Mouse (Mus musculus): ENCODE data around the gene Otoa. TPM values are rescaled to one million over a fixed set of nuclear protein-coding genes. Genes with fewer than 3 reads are reported as not detected.
A peak's percentile ranks its signal among the peaks of the same experiment; 100 is the strongest.

Gene Otoa
- total RNA-seq, 1 experiment from 2014 or later = 0.69 TPM

- ATAC-seq (replicated peaks in 1 of 2; ENCODE audit: insufficient read depth in 1 of 2, low FRiP score in 2 of 2, low TSS enrichment in 1 of 2, low read depth in 1 of 2, poor library complexity in 2 of 2, severe bottlenecking in 2 of 2) = no peak
Observed at GRCm38 (mm10) chr7:121150662-121151061, 69.2 kb downstream of the Otoa start.

GRCm38 (mm10) chr7:121152186-121152585 lies 70.7 kb downstream of the Otoa start:
- no peak for ATAC-seq (replicated peaks in 1 of 2; ENCODE audit: insufficient read depth in 1 of 2, low FRiP score in 2 of 2, low TSS enrichment in 1 of 2, low read depth in 1 of 2, poor library complexity in 2 of 2, severe bottlenecking in 2 of 2)

- ATAC-seq (replicated peaks in 1 of 2; ENCODE audit: insufficient read depth in 1 of 2, low FRiP score in 2 of 2, low TSS enrichment in 1 of 2, low read depth in 1 of 2, poor library complexity in 2 of 2, severe bottlenecking in 2 of 2) = no peak
Observed at GRCm38 (mm10) chr7:121165616-121166015, 84.2 kb downstream of the Otoa start.

- no peak for ATAC-seq (replicated peaks in 1 of 2; ENCODE audit: insufficient read depth in 1 of 2, low FRiP score in 2 of 2, low TSS enrichment in 1 of 2, low read depth in 1 of 2, poor library complexity in 2 of 2, severe bottlenecking in 2 of 2)
Observed at GRCm38 (mm10) chr7:121171888-121172287, 90.4 kb downstream of the Otoa start.

GRCm38 (mm10) chr7:121187201-121187786 lies 105.8 kb downstream of the Otoa start:
- ATAC-seq (replicated peaks in 1 of 2; ENCODE audit: insufficient read depth in 1 of 2, low FRiP score in 2 of 2, low TSS enrichment in 1 of 2, low read depth in 1 of 2, poor library complexity in 2 of 2, severe bottlenecking in 2 of 2) = no peak

GRCm38 (mm10) chr7:121188976-121189375 lies 107.5 kb downstream of the Otoa start:
- no peak for ATAC-seq (replicated peaks in 1 of 2; ENCODE audit: insufficient read depth in 1 of 2, low FRiP score in 2 of 2, low TSS enrichment in 1 of 2, low read depth in 1 of 2, poor library complexity in 2 of 2, severe bottlenecking in 2 of 2)

GRCm38 (mm10) chr7:121198933-121199332 lies 117.5 kb downstream of the Otoa start:
- ATAC-seq (replicated peaks in 1 of 2; ENCODE audit: insufficient read depth in 1 of 2, low FRiP score in 2 of 2, low TSS enrichment in 1 of 2, low read depth in 1 of 2, poor library complexity in 2 of 2, severe bottlenecking in 2 of 2) = no peak

- ATAC-seq (replicated peaks in 1 of 2; ENCODE audit: insufficient read depth in 1 of 2, low FRiP score in 2 of 2, low TSS enrichment in 1 of 2, low read depth in 1 of 2, poor library complexity in 2 of 2, severe bottlenecking in 2 of 2) = 0 out of 4 replicates have a peak, but pooled peaks of 1 of the 2 experiments have one; percentile 4
Observed at GRCm38 (mm10) chr7:121211804-121212203, 130.4 kb downstream of the Otoa start.

Other genes starting within 250 kb of the Otoa start
- gene Eef2k, start 238.8 kb upstream of the Otoa start, total RNA-seq (2017) = 146 and 162 TPM in 2 replicates
- gene Polr3e, start 163.9 kb upstream of the Otoa start, total RNA-seq (2017) = 25.8 and 28.4 TPM in 2 replicates
- gene Cdr2, start 99.3 kb upstream of the Otoa start, total RNA-seq (2017) = 1.4 and 9.1 TPM in 2 replicates
- gene Mfsd13b, start 99.1 kb upstream of the Otoa start, total RNA-seq (2017) = not detected in 2 replicates
- gene Mettl9, start 47.2 kb upstream of the Otoa start, total RNA-seq (2017) = 107 and 123 TPM in 2 replicates
- gene Igsf6, start 7.1 kb upstream of the Otoa start, total RNA-seq (2017) = 21.9 and 62.2 TPM in 2 replicates